Mouse (Mus musculus): ENCODE measurements around the gene Zkscan14. TPM values are rescaled to one million over a fixed set of nuclear protein-coding genes. Genes with fewer than 3 reads are reported as not detected.
A peak's percentile ranks its signal among the peaks of the same experiment; 100 is the strongest.
"Not testable (repeated sequence)": the region's sequence is repeated elsewhere in the genome, so short reads cannot be mapped to it uniquely, and the experiment has no call there.

Gene Zkscan14
- 12.3 and 13.9 TPM in 2 replicates for polyA plus RNA-seq (2014; fragmentation: Nextera tagmentation; extraction: Ambion mirVana)

GRCm38 (mm10) chr5:145201321-145201991, at the start of gene Zkscan14:
Gene Zkscan14, minus strand, starts transcription at chr5:145201868.
- peak within 1 kb of the TSS; percentile 72 for H3K9ac ChIP-seq
- 2% methylated on average over 37 of the region's 37 CpGs for WGBS

GRCm38 (mm10) chr5:145249520-145249919, 47.9 kb upstream of the Zkscan14 start:
- H3K9me3 ChIP-seq (ENCODE audit: control insufficient read depth, low read length), result no peaks in the 10 kb centered on the region
- no peak overlapping the region for H3K9ac ChIP-seq
- ATAC-seq (ENCODE audit: low FRiP score), result no peak
- DNase-seq (ENCODE audit: low spot score), result no peak
- no peak overlapping the region for H3K4me2 ChIP-seq (replicated peaks)
- WGBS, result 94% methylated on average over 3 of the region's 3 CpGs
- H3K4me3 ChIP-seq (replicated peaks; ENCODE audit: low read length), result no peak overlapping the region
- H3K27me3 ChIP-seq (ENCODE audit: control insufficient read depth, insufficient read depth, low read length), result no peaks in the 10 kb centered on the region
- peaks cover 66% of the 10 kb centered on the region for H3K36me3 ChIP-seq (replicated peaks; ENCODE audit: control insufficient read depth, insufficient read depth)
- no peak overlapping the region for H3K27ac ChIP-seq
- no peaks in the 10 kb centered on the region for H3K4me1 ChIP-seq (replicated peaks; ENCODE audit: control insufficient read depth, insufficient read depth, low read length)

More at GRCm38 (mm10) chr5:145201321-145201991, at the start of gene Zkscan14:
- no peaks in the 10 kb centered on the region for H3K27me3 ChIP-seq (ENCODE audit: control insufficient read depth, insufficient read depth, low read length)
- H3K9me3 ChIP-seq (ENCODE audit: control insufficient read depth, low read length), result no peaks in the 10 kb centered on the region
- DNase-seq (ENCODE audit: low spot score), result peak; percentile 88
- peak within 1 kb of the TSS; percentile 48 for H3K4me3 ChIP-seq (replicated peaks; ENCODE audit: low read length)
- peaks cover 24% of the 10 kb centered on the region for H3K4me1 ChIP-seq (replicated peaks; ENCODE audit: control insufficient read depth, insufficient read depth, low read length)
- H3K4me2 ChIP-seq (replicated peaks), result peak within 1 kb of the TSS; percentile 77
- peaks cover 9% of the 10 kb centered on the region for H3K36me3 ChIP-seq (replicated peaks; ENCODE audit: control insufficient read depth, insufficient read depth)
- peak within 1 kb of the TSS; percentile 24; the same call in 1 of the 2 replicates for H3K27ac ChIP-seq
- ATAC-seq (ENCODE audit: low FRiP score), result peak; percentile 15; the same call in 1 of the 2 replicates

- Histone ChIP-seq H3K27me3 (ENCODE audit: control insufficient read depth, insufficient read depth, low read length) (no peaks in the 10 kb centered on the region), H3K4me2 (replicated peaks) (no peak overlapping the region), H3K4me3 (replicated peaks; ENCODE audit: low read length) (no peak overlapping the region), H3K27ac (no peak overlapping the region), H3K9me3 (ENCODE audit: control insufficient read depth, low read length) (no peaks in the 10 kb centered on the region), H3K9ac (no peak overlapping the region), H3K36me3 (replicated peaks; ENCODE audit: control insufficient read depth, insufficient read depth) (peaks cover 60% of the 10 kb centered on the region), H3K4me1 (replicated peaks; ENCODE audit: control insufficient read depth, insufficient read depth, low read length) (peaks cover 17% of the 10 kb centered on the region)
- DNase-seq (ENCODE audit: low spot score) (peak; percentile 46), ATAC-seq (ENCODE audit: low FRiP score) (no peak)
These were observed 33.0 kb upstream of the Zkscan14 start for GRCm38 (mm10) chr5:145234636-145235035.

- ATAC-seq (ENCODE audit: low FRiP score), result peak; percentile 34
These were observed 30.3 kb upstream of the Zkscan14 start for GRCm38 (mm10) chr5:145231893-145232411.

GRCm38 (mm10) chr5:145231367-145231871, 29.8 kb upstream of the Zkscan14 start, which contains the start of gene Zfp655:
Gene Zfp655, plus strand, starts transcription at chr5:145231715.
- 0 out of 2 replicates have a peak, but pooled peaks cover 3% of the 10 kb centered on the region for H3K27me3 ChIP-seq (ENCODE audit: control insufficient read depth, insufficient read depth, low read length)
- under 1% methylated on average over 42 of the region's 42 CpGs for WGBS
- DNase-seq (ENCODE audit: low spot score), result peak; percentile 98

More at GRCm38 (mm10) chr5:145231893-145232411, 30.3 kb upstream of the Zkscan14 start:
- under 1% methylated on average over 49 of the region's 49 CpGs for WGBS
- Histone ChIP-seq H3K27ac (peak overlapping the region; percentile 89), H3K4me3 (replicated peaks; ENCODE audit: low read length) (peak overlapping the region; percentile 96), H3K4me1 (replicated peaks; ENCODE audit: control insufficient read depth, insufficient read depth, low read length) (peaks cover 17% of the 10 kb centered on the region), H3K9me3 (ENCODE audit: control insufficient read depth, low read length) (no peaks in the 10 kb centered on the region), H3K27me3 (ENCODE audit: control insufficient read depth, insufficient read depth, low read length) (0 out of 2 replicates have a peak, but pooled peaks cover 3% of the 10 kb centered on the region), H3K36me3 (replicated peaks; ENCODE audit: control insufficient read depth, insufficient read depth) (peaks cover 36% of the 10 kb centered on the region), H3K9ac (peak overlapping the region; percentile 97), H3K4me2 (replicated peaks) (peak overlapping the region; percentile 77)
- DNase-seq (ENCODE audit: low spot score), result no peak

GRCm38 (mm10) chr5:145230641-145231040, 29.0 kb upstream of the Zkscan14 start:
- Histone ChIP-seq H3K9me3 (ENCODE audit: control insufficient read depth, low read length) (no peaks in the 10 kb centered on the region), H3K4me3 (replicated peaks; ENCODE audit: low read length) (peak overlapping the region; percentile 96; the same call in 1 of the 2 replicates), H3K27me3 (ENCODE audit: control insufficient read depth, insufficient read depth, low read length) (0 out of 2 replicates have a peak, but pooled peaks cover 3% of the 10 kb centered on the region), H3K36me3 (replicated peaks; ENCODE audit: control insufficient read depth, insufficient read depth) (peaks cover 24% of the 10 kb centered on the region), H3K4me1 (replicated peaks; ENCODE audit: control insufficient read depth, insufficient read depth, low read length) (peaks cover 17% of the 10 kb centered on the region), H3K4me2 (replicated peaks) (peak overlapping the region; percentile 77), H3K9ac (peak overlapping the region; percentile 97), H3K27ac (peak overlapping the region; percentile 89)
- no peak for ATAC-seq (ENCODE audit: low FRiP score)
- WGBS, result 92% methylated on average over 4 of the region's 4 CpGs
- DNase-seq (ENCODE audit: low spot score), result no peak

More at GRCm38 (mm10) chr5:145231367-145231871, 29.8 kb upstream of the Zkscan14 start, which contains the start of gene Zfp655:
- H3K36me3 ChIP-seq (replicated peaks; ENCODE audit: control insufficient read depth, insufficient read depth), result peaks cover 32% of the 10 kb centered on the region
- H3K27ac ChIP-seq, result peak within 1 kb of the TSS; percentile 89
- peaks cover 17% of the 10 kb centered on the region for H3K4me1 ChIP-seq (replicated peaks; ENCODE audit: control insufficient read depth, insufficient read depth, low read length)
- peak within 1 kb of the TSS; percentile 97 for H3K9ac ChIP-seq
- peak within 1 kb of the TSS; percentile 96 for H3K4me3 ChIP-seq (replicated peaks; ENCODE audit: low read length)
- ATAC-seq (ENCODE audit: low FRiP score), result peak; percentile 98
- no peaks in the 10 kb centered on the region for H3K9me3 ChIP-seq (ENCODE audit: control insufficient read depth, low read length)
- peak within 1 kb of the TSS; percentile 77 for H3K4me2 ChIP-seq (replicated peaks)

- ATAC-seq (ENCODE audit: low FRiP score); H3K27ac ChIP-seq; H3K9ac ChIP-seq; H3K9me3 ChIP-seq (ENCODE audit: control insufficient read depth, low read length); H3K4me2 ChIP-seq (replicated peaks); H3K4me3 ChIP-seq (replicated peaks; ENCODE audit: low read length); DNase-seq (ENCODE audit: low spot score); H3K27me3 ChIP-seq (ENCODE audit: control insufficient read depth, insufficient read depth, low read length): not testable (repeated sequence)
- Histone ChIP-seq H3K4me1 (replicated peaks; ENCODE audit: control insufficient read depth, insufficient read depth, low read length) (peaks cover 17% of the 10 kb centered on the region), H3K36me3 (replicated peaks; ENCODE audit: control insufficient read depth, insufficient read depth) (peaks cover 10% of the 10 kb centered on the region)
- WGBS, result 88% methylated on average over 6 of the region's 6 CpGs
These were observed 27.6 kb upstream of the Zkscan14 start for GRCm38 (mm10) chr5:145229283-145229682.

GRCm38 (mm10) chr5:145226453-145226852, 24.8 kb upstream of the Zkscan14 start:
- no peak overlapping the region for H3K9ac ChIP-seq
- no peak overlapping the region for H3K27ac ChIP-seq
- H3K36me3 ChIP-seq (replicated peaks; ENCODE audit: control insufficient read depth, insufficient read depth), result peaks cover 10% of the 10 kb centered on the region
- no peaks in the 10 kb centered on the region for H3K9me3 ChIP-seq (ENCODE audit: control insufficient read depth, low read length)
- H3K4me3 ChIP-seq (replicated peaks; ENCODE audit: low read length), result no peak overlapping the region
- peaks cover 7% of the 10 kb centered on the region for H3K4me1 ChIP-seq (replicated peaks; ENCODE audit: control insufficient read depth, insufficient read depth, low read length)
- ATAC-seq (ENCODE audit: low FRiP score) (no peak), DNase-seq (ENCODE audit: low spot score) (no peak)
- WGBS, result 60% methylated on average over 2 of the region's 2 CpGs
- no peak overlapping the region for H3K4me2 ChIP-seq (replicated peaks)
- H3K27me3 ChIP-seq (ENCODE audit: control insufficient read depth, insufficient read depth, low read length), result 0 out of 2 replicates have a peak, but pooled peaks cover 3% of the 10 kb centered on the region

- DNase-seq (ENCODE audit: low spot score) (no peak), ATAC-seq (ENCODE audit: low FRiP score) (no peak)
- WGBS, result 84% methylated on average over 12 of the region's 12 CpGs
- no peak overlapping the region for H3K4me2 ChIP-seq (replicated peaks)
- H3K4me3 ChIP-seq (replicated peaks; ENCODE audit: low read length), result no peak overlapping the region
- H3K36me3 ChIP-seq (replicated peaks; ENCODE audit: control insufficient read depth, insufficient read depth), result peaks cover 40% of the 10 kb centered on the region
- H3K9me3 ChIP-seq (ENCODE audit: control insufficient read depth, low read length), result no peaks in the 10 kb centered on the region
- H3K9ac ChIP-seq, result no peak overlapping the region
- H3K27me3 ChIP-seq (ENCODE audit: control insufficient read depth, insufficient read depth, low read length), result 0 out of 2 replicates have a peak, but pooled peaks cover 3% of the 10 kb centered on the region
- no peaks in the 10 kb centered on the region for H3K4me1 ChIP-seq (replicated peaks; ENCODE audit: control insufficient read depth, insufficient read depth, low read length)
- H3K27ac ChIP-seq, result no peak overlapping the region
These were observed 21.7 kb upstream of the Zkscan14 start for GRCm38 (mm10) chr5:145223395-145223794.

Measured in hindbrain, embryonic 14.5 days (tissue).